Mouse (Mus musculus) kidney, adult 2 months (tissue): Measurements from ENCODE around the gene Dab1. TPM values are rescaled to one million over a fixed set of nuclear protein-coding genes. Genes with fewer than 3 reads are reported as not detected.

Experiments used
- DNase-seq: peaks from one replicate; pipeline ENCODE4 v3.0.0; 2021
- H3K27ac ChIP-seq: fragments of 200-500 bp; 2 replicates; pipeline ENCODE4 v1.5.1; 2012; ENCODE audit warnings: low read depth, low read length, control low read depth, inconsistent platforms; ENCODE audit not compliant: insufficient read depth
- H3K27me3 ChIP-seq: fragments of 200-500 bp; replicated peaks from 2 replicates; pipeline ENCODE4 v1.6.1; 2012; ENCODE audit warnings: mild to moderate bottlenecking, moderate library complexity, low read length, inconsistent platforms; ENCODE audit not compliant: control insufficient read depth, insufficient read depth
- H3K36me3 ChIP-seq: fragments of 200-500 bp; 2 replicates; pipeline ENCODE4 v1.6.1; 2012; ENCODE audit warnings: mild to moderate bottlenecking, moderate library complexity, low read length, inconsistent platforms; ENCODE audit not compliant: control insufficient read depth, insufficient read depth
- H3K4me1 ChIP-seq: fragments of 200-500 bp; 2 replicates; pipeline ENCODE4 v1.6.1; 2011; ENCODE audit warnings: low read length; ENCODE audit not compliant: control insufficient read depth, insufficient read depth
- H3K4me3 ChIP-seq: fragments of 200-500 bp; 2 replicates; pipeline ENCODE4 v1.5.1; 2011; ENCODE audit warnings: mild to moderate bottlenecking, low read depth, low read length, control low read depth; ENCODE audit not compliant: insufficient read depth
- CTCF ChIP-seq: fragments of 200-500 bp; conservative IDR thresholded peaks from 2 replicates; pipeline ENCODE4 v1.5.1; 2011; ENCODE audit warnings: low read depth, mild to moderate bottlenecking, control low read depth, low read length, moderate library complexity, mixed read lengths; ENCODE audit not compliant: insufficient read depth, insufficient read length
- POLR2A ChIP-seq: fragments of 200-500 bp; IDR thresholded peaks from one replicate; pipeline ENCODE4 v1.6.1; 2011; ENCODE audit warnings: low read depth, low read length, control low read depth
- WGBS: fragments of 180-500 bp; shearing (Covaris S2); methylation state at CpG from one replicate; pipeline ENCODE4 v1.1.7; 2018; 5-methylcytosine and 5-hydroxymethylcytosine counted together
- polyA plus RNA-seq: library from polyadenylated mRNA; depleted of rRNA; stranded (reverse); fragments of >200 nt; gene quantifications from 2 replicates; pipeline ENCODE4 v1.2.3, GENCODE M21; 2012

The Dab1 gene
- polyA plus RNA-seq, 1 experiment: 3.3 TPM

DNA sequence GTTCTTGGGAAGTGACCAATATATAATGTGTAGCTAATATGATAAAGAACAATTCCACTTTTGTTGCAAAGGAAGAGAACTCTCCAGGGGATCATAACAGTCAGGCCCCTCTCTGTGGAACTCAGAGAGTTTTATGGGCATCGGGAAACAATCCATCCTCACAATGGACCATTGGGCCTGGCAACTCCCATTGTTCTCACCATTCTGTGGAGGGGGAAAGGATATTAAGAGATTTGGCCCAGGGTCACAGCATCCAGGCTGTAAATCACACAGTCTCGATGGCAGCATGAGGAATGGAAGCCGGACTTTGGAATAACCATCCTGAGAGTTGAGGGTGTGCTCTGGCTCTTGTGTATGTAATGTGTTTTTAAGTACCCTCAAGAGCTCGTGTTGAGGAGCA lies 292.3 kb downstream of the Dab1 start:
- no peak for TF ChIP-seq CTCF
- TF ChIP-seq POLR2A: no peak
- no peak for DNase-seq
- H3K27ac ChIP-seq: no peak overlapping the region
- no peaks in the 10 kb centered on the region for H3K4me1 ChIP-seq
- H3K27me3 ChIP-seq: no peaks in the 10 kb centered on the region
- H3K4me3 ChIP-seq: no peak overlapping the region
- 28% methylated on average over 4 of the region's 4 CpGs for WGBS
- H3K36me3 ChIP-seq: no peaks in the 10 kb centered on the region

DNA sequence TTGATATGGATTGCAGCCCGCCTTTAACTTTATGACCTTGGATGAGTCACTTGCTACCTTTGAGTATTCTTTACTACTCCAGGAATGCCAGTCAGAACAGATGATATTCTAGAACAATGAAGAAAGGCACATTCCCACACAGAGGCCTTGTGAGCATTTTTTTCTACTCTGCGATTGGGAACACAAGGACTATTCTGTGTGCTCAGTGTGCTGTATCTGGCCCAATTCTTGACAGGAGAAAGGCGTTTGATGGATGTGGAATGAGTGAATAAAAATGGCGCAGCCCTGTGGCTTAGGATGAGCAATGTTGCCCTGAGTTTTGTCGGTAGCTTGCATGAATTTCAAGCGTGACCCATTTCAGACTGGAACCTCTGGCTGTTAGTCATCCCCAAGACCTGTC lies 292.9 kb downstream of the Dab1 start:
- H3K4me1 ChIP-seq: no peaks in the 10 kb centered on the region
- TF ChIP-seq POLR2A: no peak
- TF ChIP-seq CTCF: no peak
- H3K4me3 ChIP-seq: no peak overlapping the region
- no peak for DNase-seq
- H3K36me3 ChIP-seq: no peaks in the 10 kb centered on the region
- no peaks in the 10 kb centered on the region for H3K27me3 ChIP-seq
- H3K27ac ChIP-seq: no peak overlapping the region
- WGBS: 87% methylated on average over 6 of the region's 6 CpGs

DNA sequence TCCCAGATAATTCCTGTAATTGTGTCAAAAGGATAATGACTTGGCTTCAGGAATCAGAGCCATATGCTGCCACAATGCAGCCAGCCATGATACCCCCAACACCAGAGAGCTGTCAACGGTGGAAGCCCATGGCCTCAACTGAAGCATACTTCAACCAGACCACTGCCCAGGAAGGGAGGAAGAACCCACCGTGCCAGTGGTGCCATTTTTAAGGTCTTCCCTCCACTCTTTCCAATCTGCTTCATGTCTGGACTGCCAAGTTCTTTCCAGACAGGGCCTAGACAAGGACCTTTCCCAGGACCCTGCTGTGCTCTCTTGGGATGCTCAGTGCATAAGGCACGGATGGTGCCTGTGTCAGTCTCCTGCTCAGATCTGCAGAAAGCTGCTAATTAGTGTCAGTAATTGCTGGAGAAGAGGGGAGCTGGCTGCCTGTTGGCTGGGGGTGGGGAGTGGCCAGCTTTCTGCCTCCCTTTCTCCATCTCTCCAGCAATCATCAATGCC lies 303.3 kb downstream of the Dab1 start:
- Histone ChIP-seq H3K4me3 (no peak overlapping the region), H3K4me1 (no peaks in the 10 kb centered on the region), H3K27me3 (no peaks in the 10 kb centered on the region), H3K27ac (no peak overlapping the region), H3K36me3 (no peaks in the 10 kb centered on the region)
- no peak for TF ChIP-seq POLR2A
- TF ChIP-seq CTCF: no peak
- 47% methylated on average over 3 of the region's 3 CpGs for WGBS
- no peak for DNase-seq

DNA sequence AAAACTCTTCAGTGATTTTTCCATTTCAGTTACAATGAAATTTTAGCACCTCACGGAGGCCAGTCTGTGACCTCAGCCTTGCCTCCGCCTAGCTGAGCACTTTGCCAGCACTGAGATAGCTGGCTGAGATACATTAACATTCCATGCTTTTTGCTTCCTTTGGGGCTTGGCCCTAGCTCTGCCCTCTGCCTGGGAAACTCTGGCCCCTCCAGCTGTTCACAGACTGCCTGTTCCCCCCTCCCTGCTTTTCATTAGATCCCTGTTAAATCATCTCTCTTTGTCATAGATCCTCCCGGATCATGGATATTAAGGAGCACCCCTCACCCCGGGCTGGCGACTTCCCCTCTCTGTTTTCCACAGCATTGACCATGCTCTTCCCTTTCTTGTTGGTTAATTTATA lies 307.5 kb downstream of the Dab1 start:
- no peak for DNase-seq
- no peak overlapping the region for H3K4me3 ChIP-seq
- H3K36me3 ChIP-seq: no peaks in the 10 kb centered on the region
- no peaks in the 10 kb centered on the region for H3K27me3 ChIP-seq
- no peak overlapping the region for H3K27ac ChIP-seq
- TF ChIP-seq CTCF: no peak
- TF ChIP-seq POLR2A: no peak
- WGBS: 34% methylated on average over 5 of the region's 5 CpGs
- no peaks in the 10 kb centered on the region for H3K4me1 ChIP-seq

DNA sequence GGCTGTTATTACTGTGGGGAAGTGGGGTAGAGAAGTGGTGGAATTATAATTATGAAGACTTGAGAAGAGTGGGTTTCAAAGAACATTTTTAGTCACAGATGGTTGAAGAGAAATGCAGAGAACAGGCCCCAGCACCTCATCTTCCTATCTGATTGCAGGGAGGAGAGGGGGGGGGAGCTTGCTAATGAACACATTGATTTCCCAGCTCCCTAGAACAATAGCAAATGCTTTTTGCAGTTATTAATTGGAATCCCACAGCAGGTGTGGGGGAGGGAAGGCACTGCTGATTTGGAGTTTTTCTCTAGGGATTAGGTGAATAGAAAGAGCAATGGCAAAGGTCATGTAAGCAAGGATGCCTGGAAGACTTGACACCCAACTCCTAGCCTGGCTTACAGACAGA lies 310.5 kb downstream of the Dab1 start:
- no peak overlapping the region for H3K27ac ChIP-seq
- H3K4me3 ChIP-seq: no peak overlapping the region
- no peak for DNase-seq
- H3K36me3 ChIP-seq: no peaks in the 10 kb centered on the region
- H3K27me3 ChIP-seq: no peaks in the 10 kb centered on the region
- TF ChIP-seq CTCF (no peak), POLR2A (no peak)
- no peaks in the 10 kb centered on the region for H3K4me1 ChIP-seq

DNA sequence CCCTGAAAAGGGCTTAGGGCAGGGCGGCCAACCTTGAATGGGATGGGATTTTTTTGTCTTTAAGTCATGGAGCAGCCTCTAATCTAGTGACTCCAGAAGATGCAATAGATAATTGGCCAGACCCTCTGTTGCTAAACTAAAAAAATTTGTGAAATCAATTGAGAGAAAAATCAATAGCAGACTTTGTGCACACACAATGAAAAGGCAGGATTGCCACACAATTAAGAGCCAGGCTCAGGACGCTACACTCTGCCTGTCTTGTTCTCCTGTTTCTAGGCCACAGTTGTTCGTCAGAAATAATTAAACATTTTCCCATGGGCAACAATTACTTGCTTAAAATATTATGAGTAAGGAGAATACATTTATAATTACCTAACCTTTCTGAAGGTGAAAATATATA lies 315.2 kb downstream of the Dab1 start:
- no peaks in the 10 kb centered on the region for H3K27me3 ChIP-seq
- no peak overlapping the region for H3K4me3 ChIP-seq
- 81% methylated on average over 3 of the region's 3 CpGs for WGBS
- H3K4me1 ChIP-seq: no peaks in the 10 kb centered on the region
- no peak overlapping the region for H3K27ac ChIP-seq
- TF ChIP-seq POLR2A: no peak
- no peak for TF ChIP-seq CTCF
- no peak for DNase-seq
- no peaks in the 10 kb centered on the region for H3K36me3 ChIP-seq

DNA sequence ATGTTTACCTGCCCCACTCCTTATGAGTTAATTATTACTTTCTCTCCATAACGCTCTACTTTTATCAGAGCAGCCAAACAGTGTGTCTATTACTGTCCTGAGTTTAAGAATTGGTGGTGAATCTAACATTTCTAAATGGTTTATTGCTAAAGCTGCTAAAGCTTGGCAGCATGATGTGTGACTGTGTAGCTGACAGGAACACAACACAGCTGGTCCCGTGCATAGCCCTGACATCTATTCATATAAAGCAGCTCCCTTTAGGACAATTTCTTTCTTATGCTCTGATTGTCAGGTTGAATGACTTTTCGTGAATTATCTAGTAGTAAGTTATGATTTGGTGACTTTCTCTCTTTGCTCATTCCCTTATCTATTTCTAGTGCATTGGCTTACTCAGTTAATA lies 329.1 kb downstream of the Dab1 start:
- TF ChIP-seq POLR2A: no peak
- TF ChIP-seq CTCF: no peak
- Histone ChIP-seq H3K4me1 (no peaks in the 10 kb centered on the region), H3K36me3 (no peaks in the 10 kb centered on the region), H3K27me3 (no peaks in the 10 kb centered on the region), H3K4me3 (no peak overlapping the region), H3K27ac (no peak overlapping the region)
- no peak for DNase-seq
- WGBS: 48% methylated on average over 3 of the region's 3 CpGs
